Mouse (Mus musculus): ENCODE measurements around the gene Olfr228.
"Not testable (repeated sequence)": the region's sequence is repeated elsewhere in the genome, so short reads cannot be mapped to it uniquely, and the experiment has no call there.

Gene Olfr228

DNA sequence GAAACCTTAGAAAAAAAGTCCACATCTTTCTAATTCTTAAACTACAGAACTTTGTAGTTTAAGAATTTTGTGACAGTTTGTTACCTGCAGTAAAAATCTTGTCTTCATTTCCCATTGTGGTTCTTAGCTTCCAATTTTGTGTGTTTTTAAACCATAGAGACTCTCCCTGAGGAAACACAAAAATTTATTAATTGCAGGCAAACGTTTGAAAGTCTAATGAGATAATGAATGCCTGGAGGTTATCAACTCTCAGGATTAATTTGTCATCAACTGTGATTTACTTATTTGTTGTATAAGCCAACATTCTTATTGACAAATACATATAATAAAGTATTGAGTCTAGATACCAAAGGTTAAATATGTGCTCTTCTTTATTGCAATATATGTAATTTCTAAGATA lies at the start of gene Olfr228:
Gene Olfr228, minus strand, starts transcription at position 101 of the 400 bp plus-strand sequence.
- no peak for DNase-seq (ENCODE audit: low read depth, low spot score)

DNA sequence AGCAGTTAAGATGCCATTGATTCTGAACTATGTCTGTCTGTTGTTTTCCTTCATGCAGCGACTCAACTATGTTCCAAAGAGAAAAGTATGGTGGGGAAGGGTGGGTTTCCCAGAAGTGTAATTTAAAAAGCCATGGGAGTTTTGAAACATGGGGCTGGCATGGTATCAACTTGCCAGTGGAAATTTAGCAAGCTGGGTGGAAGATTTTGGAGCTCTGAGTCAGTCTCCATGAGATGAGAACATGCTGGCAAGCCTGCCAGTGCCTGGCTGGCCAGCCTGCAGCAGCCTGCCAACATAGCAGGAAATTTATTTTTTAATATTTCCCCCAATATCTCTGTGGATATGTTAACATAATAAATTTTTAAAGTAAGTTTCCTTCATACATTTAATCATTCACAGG lies 43.8 kb upstream of the Olfr228 start:
- DNase-seq (ENCODE audit: low read depth, low spot score): no peak

- no peak for DNase-seq (ENCODE audit: low read depth, low spot score)
Measured at GRCm38 (mm10) chr2:86508161-86508560, 21.0 kb upstream of the Olfr228 start, which contains the start of gene Olfr1076. Gene Olfr1076, plus strand, starts transcription at chr2:86508461.

- no peak for DNase-seq (ENCODE audit: low read depth, low spot score)
Measured at GRCm38 (mm10) chr2:86464442-86465109, 22.6 kb downstream of the Olfr228 start.

DNA sequence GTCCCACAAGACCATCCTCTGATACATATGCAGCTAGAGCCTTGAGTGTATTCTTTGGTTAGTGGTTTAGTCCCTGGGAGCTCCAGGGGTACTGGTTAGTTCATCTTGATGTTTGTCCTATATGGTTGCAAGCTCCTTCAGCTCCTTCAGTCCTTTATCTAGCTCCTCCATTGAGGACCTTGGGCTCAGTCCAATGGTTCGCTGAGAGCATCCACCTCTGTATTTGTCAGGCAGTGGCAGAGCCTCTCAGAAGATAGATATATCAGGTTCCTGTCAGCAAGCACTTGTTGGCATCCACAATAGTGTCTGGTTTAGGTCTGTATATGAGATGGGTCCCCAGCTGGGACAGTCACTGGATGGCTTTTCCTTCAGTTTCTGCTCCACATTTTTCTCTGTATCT lies 26.8 kb downstream of the Olfr228 start:
- no peak for DNase-seq (ENCODE audit: low read depth, low spot score)

- no peak for DNase-seq (ENCODE audit: low read depth, low spot score)
Measured at GRCm38 (mm10) chr2:86456169-86456568, 31.0 kb downstream of the Olfr228 start, which contains the start of gene Olfr1066. Gene Olfr1066, minus strand, starts transcription at chr2:86456269.

- not testable (repeated sequence) for DNase-seq (ENCODE audit: low read depth, low spot score)
Measured at GRCm38 (mm10) chr2:86450491-86450890, 36.7 kb downstream of the Olfr228 start, which contains the start of gene Olfr1065. Gene Olfr1065, minus strand, starts transcription at chr2:86450591.

GRCm38 (mm10) chr2:86442101-86442500 lies 45.1 kb downstream of the Olfr228 start:
- DNase-seq (ENCODE audit: low read depth, low spot score): not testable (repeated sequence)

All from skeletal muscle tissue, adult 2 months (tissue).